Mouse (Mus musculus) left cerebral cortex, postnatal 10 days (tissue): ENCODE results near the gene Atp5g3. TPM values are rescaled to one million over a fixed set of nuclear protein-coding genes. Genes with fewer than 3 reads are reported as not detected.
"Not testable (repeated sequence)": the region's sequence is repeated elsewhere in the genome, so short reads cannot be mapped to it uniquely, and the experiment has no call there.

Experiments used
- DNase-seq, 2 experiments: peaks; one replicate each; pipeline ENCODE4 v3.0.0; 2021 to 2022; ENCODE audit warnings: low spot score in 2 of 2, mixed read lengths in 1 of 2; ENCODE audit errors: extremely low spot score in 1 of 2
- intact Hi-C: fragments of 180-260 bp; cut with DNase I; formaldehyde crosslinking; loops from one replicate; pipeline ENCODE4 v1.15.1; 2025
- total RNA-seq, 2 experiments: library from RNA; stranded (reverse); gene quantifications; 2 replicates each; pipeline ENCODE4 v1.2.3; 2021

Gene Atp5g3
- total RNA-seq, 2 experiments from 2014 or later = 615 to 663 TPM

GRCm38 (mm10) chr2:73902328-73902727 is 8.8 kb downstream of the Atp5g3 start:
- not testable (repeated sequence) for DNase-seq
- intact Hi-C loops = loop anchor here (10.0 kb wide), 1 partner anchor 338 kb away; no protein-coding TSS in a partner anchor

- intact Hi-C loops = loop anchor here (10.0 kb wide), 1 partner anchor 336 kb away; no protein-coding TSS in a partner anchor
- no peak for DNase-seq
These were observed 10.0 kb downstream of the Atp5g3 start for GRCm38 (mm10) chr2:73901169-73901568.

- DNase-seq = no peak
- intact Hi-C loops = loop anchor here (10.0 kb wide), 1 partner anchor 336 kb away; no protein-coding TSS in a partner anchor
These were observed 10.8 kb downstream of the Atp5g3 start for GRCm38 (mm10) chr2:73900364-73900763.

- DNase-seq, intact Hi-C loops: not testable (repeated sequence)
These were observed 14.2 kb downstream of the Atp5g3 start for GRCm38 (mm10) chr2:73896919-73897318.

- intact Hi-C loops = no loop called here
- DNase-seq = no peak
These were observed 17.5 kb downstream of the Atp5g3 start for GRCm38 (mm10) chr2:73893473-73894270.

GRCm38 (mm10) chr2:73892464-73893296 is 18.4 kb downstream of the Atp5g3 start, which contains the start of gene Atf2:
Gene Atf2, minus strand, starts transcription at chr2:73892639.
- peak; percentile 99 to 100 for DNase-seq
- intact Hi-C loops = no loop called here

GRCm38 (mm10) chr2:73891701-73892463 is 19.2 kb downstream of the Atp5g3 start:
- intact Hi-C loops = no loop called here
- peak in 1 of 2 experiments; percentile 71 for DNase-seq

- intact Hi-C loops = no loop called here
These were observed 25.1 kb downstream of the Atp5g3 start for GRCm38 (mm10) chr2:73885997-73886396.

GRCm38 (mm10) chr2:73877891-73878290 is 33.2 kb downstream of the Atp5g3 start:
- DNase-seq = no peak
- intact Hi-C loops = no loop called here

More at GRCm38 (mm10) chr2:73885997-73886396, 25.1 kb downstream of the Atp5g3 start:
- DNase-seq = no peak

- intact Hi-C loops = no loop called here
- peak; percentile 18 to 50 for DNase-seq
These were observed 43.2 kb downstream of the Atp5g3 start for GRCm38 (mm10) chr2:73867764-73868487.

GRCm38 (mm10) chr2:73860046-73860624 is 51.0 kb downstream of the Atp5g3 start:
- no peak for DNase-seq
- intact Hi-C loops = no loop called here

Other genes starting within 250 kb of the Atp5g3 start
- 100 to 1,000 TPM; 695 to 715 TPM for gene Chn1, start 136.0 kb downstream of the Atp5g3 start, total RNA-seq
- gene Atf2, start 18.7 kb downstream of the Atp5g3 start, total RNA-seq = 100 to 1,000 TPM; 146 to 151 TPM